Mouse (Mus musculus): Measurements from ENCODE around the gene Tmod3.
"Not testable (repeated sequence)": the region's sequence is repeated elsewhere in the genome, so short reads cannot be mapped to it uniquely, and the experiment has no call there.

Gene Tmod3

DNA sequence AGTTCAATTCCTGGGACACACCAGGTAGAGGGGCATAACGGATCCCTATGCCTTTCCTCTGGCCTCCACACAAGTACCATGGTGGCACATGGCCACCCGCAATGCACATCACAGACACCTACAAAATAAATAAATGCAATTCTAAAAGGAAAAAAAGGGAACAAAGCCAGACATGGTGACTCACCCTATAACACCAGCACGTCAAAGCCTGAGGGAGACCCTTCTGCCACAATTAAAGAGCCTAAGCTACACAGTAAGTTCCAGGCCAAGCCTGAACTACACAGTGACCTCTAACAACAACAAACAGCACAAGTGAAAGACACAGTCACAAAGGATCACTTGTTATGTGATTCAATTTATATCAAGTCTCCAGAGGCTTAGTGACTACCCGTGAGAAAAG, 5.7 kb downstream of the Tmod3 start:
- DNase-seq (ENCODE audit: low spot score in 2 of 2), result no peak

DNA sequence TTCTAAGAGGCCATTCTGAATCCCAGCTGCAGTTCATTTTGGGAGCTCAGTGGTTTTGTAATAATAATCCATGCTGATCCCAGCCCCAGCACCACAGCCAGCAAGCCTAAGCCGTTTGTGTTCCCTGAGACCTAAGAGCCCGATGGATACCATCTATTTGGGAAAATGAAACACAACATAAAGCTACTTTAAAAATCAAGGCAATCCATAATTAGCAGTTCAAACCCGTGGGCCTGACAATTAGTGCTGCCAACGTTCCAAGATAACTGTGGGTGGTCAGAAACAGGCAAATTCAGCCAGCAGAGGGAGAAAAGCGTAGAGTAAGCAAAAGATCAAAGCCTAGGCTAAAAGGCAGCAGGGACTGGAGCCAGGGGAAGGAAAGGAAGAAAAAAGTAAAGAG, 8.1 kb downstream of the Tmod3 start:
- DNase-seq (ENCODE audit: low spot score in 2 of 2), result no peak

DNA sequence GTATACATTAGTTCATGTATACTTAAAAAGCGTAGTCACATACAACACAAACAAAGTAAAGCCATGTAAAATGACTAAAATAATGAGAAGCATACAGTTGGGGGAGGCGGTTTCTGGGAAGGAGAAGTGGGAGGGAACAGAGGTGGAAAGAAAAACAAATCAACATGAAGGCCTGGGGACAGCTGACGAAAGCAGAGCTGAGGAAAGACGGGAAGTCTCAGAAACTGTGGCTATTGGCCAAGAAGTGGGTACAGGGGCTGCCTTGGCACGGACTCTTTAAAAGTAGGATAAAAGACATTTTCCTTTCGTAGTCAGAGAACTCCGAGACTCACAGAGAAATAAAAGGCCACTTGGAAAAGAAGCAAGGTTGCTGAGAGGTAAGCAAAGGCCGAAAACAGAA, 10.4 kb downstream of the Tmod3 start:
- no peak for DNase-seq (ENCODE audit: low spot score in 2 of 2)

DNA sequence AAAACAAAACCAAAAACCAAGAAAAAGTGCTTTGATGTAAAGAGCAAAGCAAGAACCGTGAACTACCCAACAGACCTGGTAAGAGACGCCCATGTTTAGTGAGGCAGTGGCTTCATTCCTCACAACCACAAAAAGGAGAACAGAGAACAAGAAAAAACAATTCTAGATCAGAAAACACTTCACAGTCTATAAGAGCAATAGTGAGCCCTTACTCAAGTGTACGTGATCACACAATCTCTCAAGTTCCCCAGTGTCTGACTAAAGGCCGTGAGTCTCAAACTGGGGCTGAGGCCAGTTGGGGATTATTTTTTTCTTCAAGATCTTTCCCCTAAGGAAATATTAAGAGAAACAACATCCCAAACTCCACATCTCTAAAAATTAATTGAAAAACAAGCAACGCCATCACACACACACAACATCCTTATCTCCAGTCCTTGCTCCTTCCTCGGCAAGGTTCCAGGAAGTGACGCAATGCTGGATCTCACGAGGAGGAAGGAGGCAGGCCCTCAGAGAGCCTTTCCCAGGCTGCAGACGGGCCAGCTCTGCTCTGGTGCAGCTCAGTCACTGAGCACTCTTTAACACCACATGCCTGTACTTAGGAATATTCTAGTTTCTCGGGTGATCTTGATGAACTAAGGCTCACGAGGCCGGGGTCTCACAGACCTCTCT, 12.4 kb downstream of the Tmod3 start:
- DNase-seq (ENCODE audit: low spot score in 2 of 2), result no peak

DNA sequence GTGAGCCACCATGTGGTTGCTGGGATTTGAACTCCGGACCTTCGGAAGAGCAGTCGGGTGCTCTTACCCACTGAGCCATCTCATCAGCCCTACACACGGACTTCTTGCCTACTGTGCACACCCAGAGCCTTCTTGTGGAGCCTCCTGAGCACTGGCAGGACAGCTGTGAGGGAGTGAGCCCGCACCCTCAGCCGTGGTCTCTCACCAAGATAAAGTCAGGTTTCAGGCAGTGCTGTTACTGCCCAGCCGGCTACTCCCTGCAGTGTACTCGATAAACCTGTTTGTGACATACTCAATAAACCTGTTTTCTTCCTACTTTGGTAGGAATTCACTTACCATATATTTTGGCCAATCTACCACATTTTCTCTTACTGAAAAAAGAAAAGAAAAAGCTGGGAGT, 13.9 kb downstream of the Tmod3 start:
- no peak for DNase-seq (ENCODE audit: low spot score in 2 of 2)

DNA sequence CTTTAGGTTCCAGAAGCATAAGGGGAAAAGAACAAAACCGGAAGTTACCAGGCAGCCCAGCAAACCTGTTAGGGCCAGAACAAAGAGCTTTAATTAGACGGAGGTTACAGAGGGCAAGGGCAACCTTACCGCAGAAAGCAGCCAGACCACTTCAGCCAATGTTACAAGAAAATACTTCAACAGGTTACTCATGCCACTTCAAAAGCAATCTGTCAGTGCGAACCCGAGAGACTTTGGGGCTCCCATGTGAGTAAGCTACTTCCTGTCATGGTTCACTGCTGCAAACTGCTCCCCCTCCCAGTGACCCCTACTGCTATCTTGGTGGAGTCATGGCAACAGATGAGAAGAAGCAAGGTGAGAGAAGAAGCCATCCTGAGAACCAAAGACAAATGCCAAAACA, 18.0 kb downstream of the Tmod3 start:
- no peak for DNase-seq (ENCODE audit: low spot score in 2 of 2)

DNA sequence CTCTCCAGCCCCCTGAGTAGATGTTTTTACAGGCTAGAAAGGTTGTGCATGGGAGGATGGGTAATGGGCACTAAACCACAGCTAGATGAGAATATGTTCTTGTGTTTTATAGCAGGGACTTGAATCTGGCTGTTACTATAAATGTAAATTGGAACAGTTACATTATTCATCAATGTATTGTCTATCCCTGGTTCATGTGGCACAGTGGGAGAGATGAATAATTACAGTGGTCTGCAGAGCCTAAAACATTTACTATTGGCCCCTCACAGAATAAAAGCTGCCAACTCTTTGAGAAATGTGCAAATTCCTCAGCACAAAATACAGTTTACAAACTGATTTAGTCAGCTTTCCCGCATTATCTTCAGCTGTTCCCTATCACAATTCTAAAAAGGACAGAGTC, 23.0 kb downstream of the Tmod3 start:
- no peak for DNase-seq (ENCODE audit: low spot score in 2 of 2)

- DNase-seq (ENCODE audit: low spot score in 2 of 2), result no peak
Measured at GRCm38 (mm10) chr9:75534431-75534962, 25.0 kb downstream of the Tmod3 start.

GRCm38 (mm10) chr9:75532989-75533388, 26.5 kb downstream of the Tmod3 start:
- DNase-seq (ENCODE audit: low spot score in 2 of 2), result not testable (repeated sequence)

DNA sequence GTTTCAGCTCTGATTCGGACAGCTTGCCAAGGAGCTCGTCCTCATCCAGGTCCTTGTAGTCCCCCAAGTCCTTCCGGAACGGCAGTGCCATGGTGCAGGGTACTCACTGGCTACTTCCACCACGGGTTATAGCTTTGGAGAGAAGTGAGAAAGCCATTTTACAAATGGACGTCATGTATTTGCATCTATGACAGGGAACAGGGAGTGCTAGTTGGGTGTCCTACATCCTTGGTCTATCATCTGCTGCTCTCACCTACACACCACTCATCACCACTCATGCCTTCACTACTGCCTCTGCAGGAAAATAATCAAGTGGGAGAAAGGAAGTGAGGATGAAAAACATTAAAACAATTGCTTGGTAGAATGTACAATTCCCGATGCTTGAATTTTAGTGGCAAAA, 27.0 kb downstream of the Tmod3 start:
- DNase-seq (ENCODE audit: low spot score in 2 of 2), result no peak

DNA sequence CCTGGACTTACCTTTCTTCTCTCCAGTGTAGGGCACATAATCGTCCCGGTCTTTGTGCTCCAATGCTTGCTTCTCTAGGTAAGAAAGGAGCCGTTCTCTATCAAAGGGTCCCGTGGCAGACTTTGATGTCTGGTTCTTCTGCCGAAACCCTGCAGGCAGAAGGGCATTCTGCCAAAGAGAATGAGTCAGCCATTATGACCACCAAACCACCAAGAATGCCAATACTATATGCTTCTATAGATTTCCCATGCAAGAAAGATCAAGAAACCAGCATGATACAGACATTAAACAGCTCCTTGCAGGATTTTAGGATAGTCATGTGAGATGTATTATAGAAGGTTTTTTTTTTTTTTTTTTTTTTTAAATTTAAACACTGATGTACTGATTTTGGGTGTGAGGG, 30.1 kb downstream of the Tmod3 start:
- no peak for DNase-seq (ENCODE audit: low spot score in 2 of 2)

- no peak for DNase-seq (ENCODE audit: low spot score in 2 of 2)
Measured at GRCm38 (mm10) chr9:75528096-75528495, 31.4 kb downstream of the Tmod3 start.

DNA sequence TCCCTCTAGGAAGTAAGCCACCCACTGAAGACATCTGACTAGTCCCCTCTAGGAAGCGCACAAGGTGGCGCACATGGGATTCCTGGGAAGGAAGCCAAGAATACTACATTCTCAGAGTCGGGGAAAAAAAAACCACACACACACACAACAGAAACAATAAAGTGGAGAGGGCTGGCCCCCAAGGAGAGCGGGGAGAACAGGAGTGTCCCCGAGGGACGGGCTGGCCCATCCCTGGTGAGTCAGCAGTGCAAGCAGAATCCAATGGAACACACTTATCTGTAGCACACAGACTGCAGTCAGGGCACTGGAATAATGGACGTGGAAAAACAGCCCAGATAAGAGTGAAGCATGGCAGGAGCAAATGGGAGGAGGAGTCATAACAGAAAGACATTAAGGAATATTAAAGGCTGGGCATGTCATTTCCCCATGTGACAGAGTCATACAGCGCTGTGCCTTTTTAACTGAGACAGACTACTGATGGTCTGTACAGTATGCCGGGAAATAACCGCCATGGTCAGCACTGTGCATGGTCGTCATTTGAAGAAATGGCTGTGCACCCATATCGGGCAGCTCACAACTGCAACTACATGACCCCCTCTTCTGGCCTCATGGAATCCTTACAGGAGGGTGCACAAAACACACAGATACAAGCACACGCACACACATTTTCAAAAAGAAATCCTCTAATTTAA, 31.9 kb downstream of the Tmod3 start:
- DNase-seq (ENCODE audit: low spot score in 2 of 2), result no peak

DNA sequence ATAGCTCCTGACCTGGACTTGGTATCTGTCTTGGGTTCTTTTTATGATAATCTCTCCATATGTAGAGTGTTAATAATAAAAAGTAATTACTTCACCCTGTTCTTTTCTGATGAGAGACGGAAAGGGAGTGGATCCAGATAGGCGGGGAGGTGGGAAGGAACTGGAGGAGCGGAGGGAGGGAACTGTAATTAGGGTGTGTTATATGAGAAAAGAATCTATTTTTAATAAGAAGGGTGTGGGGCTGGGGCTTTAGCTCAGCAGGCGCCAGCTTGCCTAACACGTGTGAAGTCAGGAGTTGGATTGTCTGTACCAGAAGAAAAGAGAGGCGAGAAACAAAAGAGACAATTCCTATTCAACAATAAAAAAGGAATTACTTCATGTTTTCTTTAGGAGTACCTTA, 35.8 kb downstream of the Tmod3 start:
- no peak for DNase-seq (ENCODE audit: low spot score in 2 of 2)

DNA sequence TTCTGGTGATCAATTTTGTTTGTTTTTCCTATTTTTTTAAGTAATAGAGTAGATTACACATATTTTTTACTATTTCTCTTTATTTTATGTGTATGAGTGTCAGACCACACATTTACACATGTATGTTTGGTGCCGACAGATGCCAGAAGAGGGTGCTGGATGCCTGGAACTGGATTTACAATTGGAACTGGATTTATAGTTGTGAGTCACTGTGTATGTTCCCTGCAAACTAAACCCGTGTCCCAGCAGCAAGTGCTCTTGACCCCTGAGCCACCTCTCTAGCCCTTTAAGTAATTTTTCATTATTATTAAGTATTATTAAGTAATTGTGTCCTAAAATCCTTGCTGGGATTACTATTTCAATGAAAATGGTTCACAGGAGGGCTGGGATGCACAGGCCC, 37.2 kb downstream of the Tmod3 start:
- no peak for DNase-seq (ENCODE audit: low spot score in 2 of 2)

- DNase-seq (ENCODE audit: low spot score in 2 of 2), result peak in 1 of 2 experiments; percentile 33
Measured at GRCm38 (mm10) chr9:75521788-75522187, 37.7 kb downstream of the Tmod3 start.

- no peak for DNase-seq (ENCODE audit: low spot score in 2 of 2)
Measured at GRCm38 (mm10) chr9:75520940-75521339, 38.5 kb downstream of the Tmod3 start.

DNA sequence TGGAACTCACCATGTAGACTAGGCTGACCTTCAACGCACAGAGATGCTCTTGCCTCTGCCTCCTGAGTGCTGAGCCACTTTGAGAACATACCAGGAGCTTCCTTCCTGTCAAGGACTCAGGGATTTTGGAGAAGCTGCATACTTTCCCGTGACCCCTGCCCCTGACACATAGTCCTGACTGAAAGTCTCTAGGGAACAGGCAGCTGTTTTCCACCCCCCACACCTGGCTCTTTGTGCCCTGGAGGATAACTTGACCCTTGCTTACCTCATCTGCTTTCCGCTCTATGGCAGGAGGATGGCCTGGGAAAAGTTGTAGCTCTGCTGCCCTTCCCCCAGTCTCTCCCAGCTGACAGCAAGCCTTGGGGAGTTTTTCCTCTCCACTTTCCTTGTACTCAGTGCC, 41.7 kb downstream of the Tmod3 start:
- DNase-seq (ENCODE audit: low spot score in 2 of 2), result no peak

GRCm38 (mm10) chr9:75515464-75516113, 43.9 kb downstream of the Tmod3 start:
- DNase-seq (ENCODE audit: low spot score in 2 of 2), result peak in 1 of 2 experiments; percentile 40

DNA sequence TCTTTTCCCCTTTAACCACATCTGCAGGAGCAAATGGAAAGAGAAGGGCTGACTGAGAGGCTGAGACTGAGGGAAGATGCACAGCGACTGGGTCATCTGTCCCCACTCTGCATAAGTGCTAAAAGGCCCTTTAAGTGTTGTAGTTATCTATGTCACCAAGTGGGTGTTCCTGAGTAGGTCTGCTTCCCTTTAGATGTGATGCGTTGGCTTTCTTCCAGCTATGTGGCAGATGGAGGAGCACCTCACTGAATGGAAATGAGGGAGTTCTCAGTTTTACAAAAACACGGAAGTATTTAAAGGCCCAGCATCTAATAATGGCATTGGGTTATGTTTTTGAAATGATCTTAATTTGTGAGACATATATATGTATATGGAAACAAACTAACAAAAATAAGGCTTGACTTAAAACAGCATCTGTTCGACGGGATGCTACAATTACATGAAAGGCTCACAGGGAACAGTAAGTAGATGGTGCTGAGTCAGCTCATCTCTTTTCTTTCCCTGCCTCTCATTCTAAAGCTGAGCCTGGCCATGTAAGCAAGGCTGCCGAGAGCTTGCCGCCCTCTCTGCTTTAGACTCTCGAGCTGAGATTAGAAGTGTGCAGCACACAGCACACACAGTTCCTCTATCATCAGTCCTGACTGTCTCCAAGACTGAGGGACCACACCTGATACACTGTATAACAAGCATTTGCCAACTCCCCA, 48.1 kb downstream of the Tmod3 start:
- DNase-seq (ENCODE audit: low spot score in 2 of 2), result no peak

- DNase-seq (ENCODE audit: low spot score in 2 of 2), result no peak
Measured at GRCm38 (mm10) chr9:75504311-75504710, 55.1 kb downstream of the Tmod3 start.

DNA sequence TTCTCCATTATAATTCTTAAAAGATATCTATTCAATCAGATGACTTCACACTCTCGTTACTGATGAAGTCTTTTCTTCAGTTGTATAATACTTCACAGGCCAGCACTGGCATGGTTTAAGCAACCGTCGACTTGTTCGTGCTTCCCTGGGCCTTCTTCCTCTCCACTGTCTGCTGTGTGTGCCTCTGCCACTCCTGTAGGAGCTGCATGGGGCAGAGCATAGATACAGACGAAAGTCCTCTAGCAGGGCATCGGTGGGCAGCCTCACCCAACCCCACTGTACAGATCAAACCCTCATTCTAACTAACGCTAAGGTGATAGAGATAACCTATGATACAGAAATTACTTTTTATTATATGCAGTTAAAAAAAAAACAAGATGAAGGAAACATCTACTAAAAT, 60.9 kb downstream of the Tmod3 start:
- DNase-seq (ENCODE audit: low spot score in 2 of 2), result no peak
